Mouse (Mus musculus): Measurements from ENCODE around the gene Zhx3.

GRCm38 (mm10) chr2:160702824-160703223 is 170.0 kb downstream of the Zhx3 start:
- TF ChIP-seq GATA1 (IDR thresholded peaks at IDR 0.05; ENCODE audit: low read length) (no peak), TAL1 (IDR thresholded peaks at IDR 0.05; ENCODE audit: low read length) (no peak)
